Mouse (Mus musculus) neural tube, embryonic 12.5 days (tissue): ENCODE measurements at regions not wholly inside any gene's neighbourhood (a gene's known extent, or its start where the extent isn't known, plus 50 kb on each side); places are given as distances from the start of the nearest gene placed in this dataset.

Experiments
- ATAC-seq: fragments of 200-750 bp; cut with Nextera tagmentation; 2 replicates; pipeline ENCODE4 v1.8.0; 2017; ENCODE audit warnings: low read depth, mild to moderate bottlenecking, moderate TSS enrichment, moderate library complexity; ENCODE audit not compliant: low FRiP score
- H3K27ac ChIP-seq: fragments of 300-500 bp; sonication (generic); 2 replicates; pipeline ENCODE4 v1.5.1; 2016
- H3K27me3 ChIP-seq: fragments of 300-500 bp; sonication (generic); replicated peaks from 2 replicates; pipeline ENCODE4 v1.6.1; 2016; ENCODE audit warnings: mild to moderate bottlenecking
- H3K36me3 ChIP-seq: fragments of 300-500 bp; sonication (generic); 2 replicates; pipeline ENCODE4 v1.6.1; 2016; ENCODE audit warnings: mild to moderate bottlenecking
- H3K4me1 ChIP-seq: fragments of 300-500 bp; sonication (generic); 2 replicates; pipeline ENCODE4 v1.6.1; 2016
- H3K4me2 ChIP-seq: fragments of 300-500 bp; sonication (generic); replicated peaks from 2 replicates; pipeline ENCODE4 v1.6.1; 2016; ENCODE audit warnings: mild to moderate bottlenecking
- H3K4me3 ChIP-seq: fragments of 300-500 bp; sonication (generic); 2 replicates; pipeline ENCODE4 v1.5.1; 2016
- H3K9ac ChIP-seq: fragments of 300-500 bp; sonication (generic); 2 replicates; pipeline ENCODE4 v1.6.1; 2016; ENCODE audit warnings: mild to moderate bottlenecking
- H3K9me3 ChIP-seq: fragments of 300-500 bp; sonication (generic); 2 replicates; pipeline ENCODE4 v1.6.1; 2016; ENCODE audit warnings: mild to moderate bottlenecking
- WGBS: fragments of 180-500 bp; shearing (Covaris S2); methylation state at CpG from one replicate; pipeline ENCODE4 v1.1.7; 2016; 5-methylcytosine and 5-hydroxymethylcytosine counted together

DNA sequence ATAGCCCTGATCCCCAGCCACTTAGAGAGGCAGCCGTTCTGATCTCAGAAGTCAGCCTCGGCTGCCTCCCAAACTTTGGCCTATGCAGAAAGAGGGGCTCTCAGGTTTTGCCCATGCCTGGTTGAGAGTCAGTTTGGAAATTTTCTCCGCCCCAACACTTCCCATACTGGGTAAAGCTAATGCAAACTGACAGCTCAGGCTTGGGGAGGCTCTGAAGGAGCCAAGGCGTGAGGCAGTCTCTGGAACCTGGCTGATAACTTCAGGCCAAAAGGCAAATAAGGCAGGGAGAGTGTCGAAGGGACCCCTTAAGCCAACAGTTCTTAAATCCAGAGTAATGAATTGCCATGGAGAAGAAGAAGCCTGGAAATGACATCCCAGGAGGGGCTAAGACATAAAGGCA is 485.4 kb downstream of the Ajap1 start:
- Histone ChIP-seq H3K27ac (no peak overlapping the region), H3K4me1 (no peaks in the 10 kb centered on the region), H3K9me3 (no peaks in the 10 kb centered on the region), H3K4me3 (no peak overlapping the region), H3K27me3 (no peaks in the 10 kb centered on the region), H3K4me2 (no peak overlapping the region), H3K36me3 (no peaks in the 10 kb centered on the region), H3K9ac (no peak overlapping the region)
- no peak for ATAC-seq
- WGBS, result 84% methylated on average over 5 of the region's 5 CpGs

DNA sequence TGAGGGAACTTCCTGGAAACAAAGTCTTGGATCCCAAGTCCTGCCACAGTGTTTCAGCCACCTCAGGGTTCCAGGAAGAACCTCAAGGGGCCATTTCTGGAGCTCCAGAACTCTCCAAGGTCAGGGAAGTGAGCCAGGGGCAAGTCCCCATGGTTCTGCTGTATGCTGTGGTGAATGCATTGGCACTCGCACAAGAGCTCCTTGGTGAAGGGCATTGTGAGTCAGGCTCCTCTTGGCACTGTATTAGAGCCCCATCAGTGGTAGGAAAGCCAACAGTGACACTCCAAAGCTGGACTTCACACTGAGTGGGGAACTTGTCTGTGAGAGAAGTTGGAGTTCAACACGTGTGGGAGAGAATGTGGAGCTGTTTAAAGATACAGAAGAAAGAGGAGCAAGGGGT is 486.0 kb downstream of the Ajap1 start:
- Histone ChIP-seq H3K27ac (no peak overlapping the region), H3K36me3 (no peaks in the 10 kb centered on the region), H3K9me3 (no peaks in the 10 kb centered on the region), H3K9ac (no peak overlapping the region), H3K4me1 (no peaks in the 10 kb centered on the region), H3K4me3 (no peak overlapping the region), H3K27me3 (0 out of 2 replicates have a peak, but pooled peaks cover 2% of the 10 kb centered on the region), H3K4me2 (no peak overlapping the region)
- WGBS, result 72% methylated on average over 2 of the region's 2 CpGs
- no peak for ATAC-seq

DNA sequence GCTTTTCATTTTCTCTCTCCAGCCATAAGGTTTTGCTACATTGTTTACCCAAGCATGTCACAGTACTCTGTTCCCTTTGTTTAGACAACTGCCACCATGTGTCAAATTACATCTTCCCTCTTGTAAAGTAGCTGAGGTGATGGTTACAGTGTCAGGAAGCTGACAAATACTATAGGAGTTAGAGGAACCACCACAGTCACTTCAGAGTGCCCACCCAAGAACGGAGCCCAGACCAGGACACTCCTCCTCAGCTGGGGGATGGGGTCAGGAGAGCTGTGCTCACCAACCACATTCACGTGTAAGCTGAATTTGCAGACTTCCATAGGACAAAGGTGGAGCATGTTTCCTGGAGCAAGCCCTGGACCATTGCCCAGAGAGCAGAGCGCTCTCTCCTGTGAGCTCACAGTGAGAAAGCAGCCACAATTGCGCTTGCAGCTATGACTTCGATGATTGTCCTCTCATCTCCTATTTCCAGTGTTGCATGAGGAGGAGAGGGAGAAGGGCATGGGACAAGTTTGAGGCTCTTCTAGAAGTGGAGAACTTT is 487.5 kb downstream of the Ajap1 start:
- no peak for ATAC-seq

DNA sequence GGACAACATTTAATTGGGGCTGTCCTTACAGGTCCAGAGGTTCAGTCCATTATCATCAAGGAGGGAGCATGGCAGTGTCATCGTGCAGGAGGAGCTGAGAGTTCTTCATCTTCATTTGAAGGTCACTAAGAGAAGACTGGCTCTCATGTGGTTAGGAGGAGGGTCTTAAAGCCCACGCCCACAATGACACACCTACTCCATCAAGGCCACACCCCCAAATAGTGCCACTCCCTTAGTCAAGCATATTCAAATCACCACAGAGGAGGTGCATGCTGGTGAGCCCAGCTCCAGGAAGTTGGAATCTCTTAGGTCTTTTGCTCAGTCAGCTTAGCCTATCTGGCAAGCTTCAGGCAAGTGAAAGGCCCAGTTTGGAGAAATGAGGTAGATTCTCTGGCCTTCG is 488.4 kb downstream of the Ajap1 start:
- H3K36me3 ChIP-seq, result no peaks in the 10 kb centered on the region
- 0 out of 2 replicates have a peak, but pooled peaks cover 3% of the 10 kb centered on the region for H3K27me3 ChIP-seq
- no peak overlapping the region for H3K4me2 ChIP-seq
- WGBS, result 68% methylated on average over 3 of the region's 3 CpGs
- no peak for ATAC-seq
- no peak overlapping the region for H3K9ac ChIP-seq
- no peaks in the 10 kb centered on the region for H3K9me3 ChIP-seq
- H3K4me1 ChIP-seq, result peaks cover 3% of the 10 kb centered on the region; the same call in 1 of the 2 replicates
- no peak overlapping the region for H3K4me3 ChIP-seq
- no peak overlapping the region for H3K27ac ChIP-seq

More for the DNA sequence above, 487.5 kb downstream of the Ajap1 start:
- peaks cover under 1% of the 10 kb centered on the region; the same call in 1 of the 2 replicates for H3K4me1 ChIP-seq
- H3K4me3 ChIP-seq, result no peak overlapping the region
- H3K36me3 ChIP-seq, result no peaks in the 10 kb centered on the region
- no peak overlapping the region for H3K27ac ChIP-seq
- WGBS, result 69% methylated on average over 5 of the region's 5 CpGs
- no peak overlapping the region for H3K4me2 ChIP-seq
- H3K9ac ChIP-seq, result no peak overlapping the region
- H3K27me3 ChIP-seq, result 0 out of 2 replicates have a peak, but pooled peaks cover 3% of the 10 kb centered on the region
- no peaks in the 10 kb centered on the region for H3K9me3 ChIP-seq

GRCm38 (mm10) chr4:152990266-152990665 is 492.3 kb downstream of the Ajap1 start:
- H3K4me3 ChIP-seq, result no peak overlapping the region
- no peaks in the 10 kb centered on the region for H3K9me3 ChIP-seq
- 0 out of 2 replicates have a peak, but pooled peaks cover 3% of the 10 kb centered on the region for H3K27me3 ChIP-seq
- WGBS, result 60% methylated on average over 5 of the region's 5 CpGs
- no peak overlapping the region for H3K9ac ChIP-seq
- H3K4me1 ChIP-seq, result peaks cover 3% of the 10 kb centered on the region; the same call in 1 of the 2 replicates
- no peak overlapping the region for H3K4me2 ChIP-seq
- H3K27ac ChIP-seq, result no peak overlapping the region
- no peaks in the 10 kb centered on the region for H3K36me3 ChIP-seq
- ATAC-seq, result no peak

DNA sequence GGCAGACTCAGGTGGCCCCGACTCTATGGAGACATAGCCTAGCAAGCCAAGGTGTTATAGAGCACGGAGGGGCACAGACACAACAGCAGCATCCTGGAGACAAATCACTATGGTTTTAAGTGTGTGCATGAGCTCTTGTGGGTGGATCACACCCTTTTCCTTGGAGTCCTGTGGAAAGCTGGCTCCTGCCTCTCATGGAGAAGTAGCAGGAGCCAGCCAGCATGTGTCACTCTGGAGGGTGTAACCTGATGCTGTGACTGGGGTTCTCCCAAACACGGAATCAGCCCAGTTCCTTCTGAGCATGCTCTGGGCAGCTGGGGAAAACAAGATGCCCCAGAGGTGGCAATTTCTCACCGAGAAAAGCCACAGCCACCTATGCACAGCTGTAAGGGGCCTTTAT is 494.9 kb downstream of the Ajap1 start:
- H3K27me3 ChIP-seq, result 0 out of 2 replicates have a peak, but pooled peaks cover 3% of the 10 kb centered on the region
- H3K36me3 ChIP-seq, result no peaks in the 10 kb centered on the region
- no peak overlapping the region for H3K4me2 ChIP-seq
- H3K4me3 ChIP-seq, result no peak overlapping the region
- H3K9ac ChIP-seq, result no peak overlapping the region
- no peak overlapping the region for H3K27ac ChIP-seq
- 82% methylated on average over 4 of the region's 4 CpGs for WGBS
- H3K9me3 ChIP-seq, result no peaks in the 10 kb centered on the region
- ATAC-seq, result no peak
- peaks cover 3% of the 10 kb centered on the region; the same call in 1 of the 2 replicates for H3K4me1 ChIP-seq

- H3K27me3 ChIP-seq, result no peaks in the 10 kb centered on the region; the same call in 1 of the 2 replicates
- WGBS, result 91% methylated on average over 8 of the region's 8 CpGs
- no peaks in the 10 kb centered on the region for H3K4me1 ChIP-seq
- no peak for ATAC-seq
- no peaks in the 10 kb centered on the region for H3K9me3 ChIP-seq
- H3K4me3 ChIP-seq, result no peak overlapping the region
- H3K4me2 ChIP-seq, result no peak overlapping the region
- H3K36me3 ChIP-seq, result no peaks in the 10 kb centered on the region
- H3K27ac ChIP-seq, result no peak overlapping the region
- no peak overlapping the region for H3K9ac ChIP-seq
These were observed 497.5 kb upstream of the Kcnab2 start for GRCm38 (mm10) chr4:152975012-152975675.

GRCm38 (mm10) chr4:152963001-152963400 is 485.3 kb upstream of the Kcnab2 start:
- H3K27ac ChIP-seq, result no peak overlapping the region
- ATAC-seq, result 0 out of 2 replicates have a peak, but pooled peaks have one; percentile 44
- H3K4me1 ChIP-seq, result peaks cover 10% of the 10 kb centered on the region; the same call in 1 of the 2 replicates
- no peak overlapping the region for H3K4me2 ChIP-seq
- no peaks in the 10 kb centered on the region for H3K36me3 ChIP-seq
- H3K9me3 ChIP-seq, result no peaks in the 10 kb centered on the region
- WGBS, result 59% methylated on average over 6 of the region's 6 CpGs
- no peaks in the 10 kb centered on the region for H3K27me3 ChIP-seq
- no peak overlapping the region for H3K9ac ChIP-seq
- H3K4me3 ChIP-seq, result no peak overlapping the region

DNA sequence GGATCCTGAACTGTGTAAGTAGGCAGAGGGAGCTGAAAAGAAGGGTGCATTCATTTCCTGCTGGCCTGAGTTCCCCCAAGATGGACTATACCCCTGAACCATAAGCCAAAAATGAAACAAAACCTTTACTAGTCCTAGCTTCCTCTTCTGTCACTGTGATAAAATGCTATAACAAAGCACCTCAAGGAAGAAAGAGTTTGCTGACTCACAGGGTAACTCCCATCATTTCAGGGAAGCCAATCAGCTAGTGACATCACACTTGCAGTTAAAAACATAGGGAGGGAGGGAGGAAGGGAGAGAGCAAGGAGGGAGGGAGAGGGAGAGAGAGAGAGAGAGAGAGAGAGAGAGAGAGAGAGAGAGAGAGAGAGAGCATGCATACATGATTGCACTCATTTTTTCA is 484.5 kb upstream of the Kcnab2 start:
- Histone ChIP-seq H3K4me3 (no peak overlapping the region), H3K27me3 (no peaks in the 10 kb centered on the region), H3K9ac (no peak overlapping the region), H3K36me3 (no peaks in the 10 kb centered on the region), H3K27ac (no peak overlapping the region), H3K4me2 (no peak overlapping the region), H3K9me3 (no peaks in the 10 kb centered on the region), H3K4me1 (peaks cover 10% of the 10 kb centered on the region; the same call in 1 of the 2 replicates)
- no peak for ATAC-seq

GRCm38 (mm10) chr4:152961677-152962076 is 484.0 kb upstream of the Kcnab2 start:
- Histone ChIP-seq H3K9me3 (no peaks in the 10 kb centered on the region), H3K4me1 (peaks cover 10% of the 10 kb centered on the region; the same call in 1 of the 2 replicates), H3K27me3 (no peaks in the 10 kb centered on the region), H3K4me2 (no peak overlapping the region), H3K36me3 (no peaks in the 10 kb centered on the region), H3K27ac (no peak overlapping the region), H3K4me3 (no peak overlapping the region), H3K9ac (no peak overlapping the region)
- no peak for ATAC-seq
- 93% methylated on average over 4 of the region's 4 CpGs for WGBS

GRCm38 (mm10) chr4:152959627-152960230 is 482.1 kb upstream of the Kcnab2 start:
- Histone ChIP-seq H3K4me1 (peaks cover 10% of the 10 kb centered on the region; the same call in 1 of the 2 replicates), H3K9ac (no peak overlapping the region), H3K36me3 (no peaks in the 10 kb centered on the region), H3K4me2 (no peak overlapping the region), H3K9me3 (no peaks in the 10 kb centered on the region), H3K27ac (no peak overlapping the region), H3K4me3 (no peak overlapping the region), H3K27me3 (no peaks in the 10 kb centered on the region)
- no peak for ATAC-seq
- WGBS, result 64% methylated on average over 12 of the region's 12 CpGs

- no peak overlapping the region for H3K4me3 ChIP-seq
- H3K9ac ChIP-seq, result no peak overlapping the region
- peak; percentile 73 for ATAC-seq
- 22% methylated on average over 15 of the region's 15 CpGs for WGBS
- H3K9me3 ChIP-seq, result no peaks in the 10 kb centered on the region
- H3K4me2 ChIP-seq, result peak overlapping the region; percentile 28; the same call in 1 of the 2 replicates
- H3K4me1 ChIP-seq, result peaks cover 18% of the 10 kb centered on the region
- no peaks in the 10 kb centered on the region; the same call in 1 of the 2 replicates for H3K27me3 ChIP-seq
- no peaks in the 10 kb centered on the region for H3K36me3 ChIP-seq
- H3K27ac ChIP-seq, result peak overlapping the region; percentile 37; the same call in 1 of the 2 replicates
These were observed 475.7 kb upstream of the Kcnab2 start for GRCm38 (mm10) chr4:152953237-152953974.
